Mouse (Mus musculus): ENCODE results near the gene Snrpe.
A peak's percentile ranks its signal among the peaks of the same experiment; 100 is the strongest.

The Snrpe gene

GRCm38 (mm10) chr1:133609771-133610502, at the start of gene Snrpe:
TSS of gene Snrpe (minus strand) at chr1:133610291.
- peak; percentile 96 for DNase-seq (ENCODE audit: low read depth, low spot score)

GRCm38 (mm10) chr1:133658878-133659277, 48.8 kb upstream of the Snrpe start:
- no peak for DNase-seq (ENCODE audit: low read depth, low spot score)

DNA sequence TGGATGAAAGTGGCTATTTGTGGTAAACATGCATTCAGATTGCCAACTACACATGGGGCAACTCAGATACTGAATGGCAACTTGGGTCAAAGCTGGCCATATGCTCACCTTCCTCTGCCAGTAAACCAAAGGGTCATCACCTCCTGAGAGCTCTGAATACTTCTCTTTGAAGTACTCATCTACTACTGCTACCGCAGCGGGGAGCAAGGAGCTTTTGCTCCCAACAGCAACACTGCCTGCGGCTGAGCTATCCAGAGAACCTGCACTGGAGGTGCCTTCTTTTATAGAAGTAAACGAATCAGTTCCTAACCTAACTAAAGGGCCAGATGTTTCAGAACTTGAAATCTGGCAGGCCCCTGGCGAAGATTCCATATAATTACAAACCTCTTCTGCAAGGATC, 46.7 kb upstream of the Snrpe start:
- DNase-seq (ENCODE audit: low read depth, low spot score): no peak

GRCm38 (mm10) chr1:133653033-133653432, 42.9 kb upstream of the Snrpe start:
- no peak for DNase-seq (ENCODE audit: low read depth, low spot score)

GRCm38 (mm10) chr1:133650288-133651055, 40.4 kb upstream of the Snrpe start:
- DNase-seq (ENCODE audit: low read depth, low spot score): no peak

DNA sequence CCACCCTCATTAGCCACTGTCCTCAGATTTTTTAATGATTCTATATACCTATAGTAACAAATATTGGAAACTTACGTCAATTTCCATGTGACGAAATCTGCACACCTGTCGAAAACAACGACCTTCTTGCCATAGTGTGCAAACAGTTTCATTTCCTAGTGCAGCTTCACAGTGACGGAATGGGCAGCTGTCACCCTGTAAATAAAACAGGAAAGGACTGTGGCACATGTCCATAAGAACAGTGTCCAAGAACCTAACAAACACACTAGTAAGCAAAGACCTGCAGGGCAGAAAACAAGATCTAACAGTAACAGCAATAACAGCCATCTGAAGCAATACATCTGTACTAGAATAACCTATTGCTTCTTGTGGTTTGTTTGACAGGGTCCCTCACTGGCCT, 35.6 kb upstream of the Snrpe start:
- no peak for DNase-seq (ENCODE audit: low read depth, low spot score)

DNA sequence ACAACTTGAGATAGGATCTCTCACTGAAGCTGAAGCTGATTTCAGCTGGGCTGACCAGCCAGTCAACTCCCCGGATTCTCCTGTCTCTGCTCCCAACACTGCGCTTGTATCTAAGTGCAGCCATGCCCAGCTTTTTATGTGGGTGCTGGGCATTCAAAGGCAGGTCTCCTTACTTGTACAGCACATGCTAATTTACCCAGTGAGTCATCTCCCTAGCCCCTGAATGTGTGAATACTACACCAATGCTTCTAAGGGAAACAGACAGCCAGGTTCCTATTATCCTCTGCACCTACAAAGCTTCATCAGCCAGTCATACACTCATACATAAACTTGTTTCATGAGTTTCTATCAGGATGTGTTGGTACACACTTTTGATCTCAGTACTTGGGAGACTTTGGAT, 31.1 kb upstream of the Snrpe start:
- DNase-seq (ENCODE audit: low read depth, low spot score): no peak

- DNase-seq (ENCODE audit: low read depth, low spot score): no peak
Measured at GRCm38 (mm10) chr1:133638517-133638916, 28.4 kb upstream of the Snrpe start.

GRCm38 (mm10) chr1:133632168-133632567, 22.1 kb upstream of the Snrpe start:
- DNase-seq (ENCODE audit: low read depth, low spot score): no peak

DNA sequence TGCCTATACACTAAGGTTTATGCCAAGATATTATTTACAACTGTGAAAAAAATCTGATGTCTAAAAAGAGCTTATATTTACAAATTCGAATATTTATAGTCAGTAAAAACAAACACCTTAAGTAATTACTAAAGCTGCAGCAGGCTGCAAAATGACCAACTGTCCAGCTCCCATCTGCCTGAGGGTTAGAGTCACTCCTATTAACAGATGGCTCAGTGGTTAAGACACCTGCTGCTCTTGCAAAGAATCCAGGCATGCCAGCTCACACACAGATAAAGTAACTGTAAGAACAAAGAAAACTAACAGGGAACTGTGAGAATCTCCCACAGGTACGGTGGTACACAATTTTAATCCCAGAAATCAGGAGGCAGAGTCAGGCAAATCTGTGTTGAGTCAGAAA, 15.0 kb upstream of the Snrpe start:
- DNase-seq (ENCODE audit: low read depth, low spot score): no peak

GRCm38 (mm10) chr1:133618311-133618710, 8.2 kb upstream of the Snrpe start:
- no peak for DNase-seq (ENCODE audit: low read depth, low spot score)

GRCm38 (mm10) chr1:133617908-133618307, 7.8 kb upstream of the Snrpe start:
- no peak for DNase-seq (ENCODE audit: low read depth, low spot score)

GRCm38 (mm10) chr1:133613817-133614216, 3.7 kb upstream of the Snrpe start:
- no peak for DNase-seq (ENCODE audit: low read depth, low spot score)

- no peak for DNase-seq (ENCODE audit: low read depth, low spot score)
Measured at GRCm38 (mm10) chr1:133611436-133611835, 1.3 kb upstream of the Snrpe start.

- DNase-seq (ENCODE audit: low read depth, low spot score): no peak
Measured at GRCm38 (mm10) chr1:133610601-133611000, 510 bp upstream of the Snrpe start.

- DNase-seq (ENCODE audit: low read depth, low spot score): no peak
Measured at GRCm38 (mm10) chr1:133603174-133603573, 6.9 kb downstream of the Snrpe start.

GRCm38 (mm10) chr1:133596298-133597007, 13.6 kb downstream of the Snrpe start:
- DNase-seq (ENCODE audit: low read depth, low spot score): peak; percentile 51

GRCm38 (mm10) chr1:133585995-133586537, 24.0 kb downstream of the Snrpe start:
- no peak for DNase-seq (ENCODE audit: low read depth, low spot score)

- no peak for DNase-seq (ENCODE audit: low read depth, low spot score)
Measured at GRCm38 (mm10) chr1:133571293-133571692, 38.8 kb downstream of the Snrpe start.

All from brain, embryonic 18.5 days (tissue).